Mouse (Mus musculus): ENCODE measurements around the gene Erlec1. TPM values are rescaled to one million over a fixed set of nuclear protein-coding genes. Genes with fewer than 3 reads are reported as not detected.
A peak's percentile ranks its signal among the peaks of the same experiment; 100 is the strongest.

The Erlec1 gene
- 14.9 and 24.8 TPM in 2 replicates for polyA plus RNA-seq (2011; ENCODE audit: insufficient read depth, insufficient read length, low replicate concordance, missing spikeins)

DNA sequence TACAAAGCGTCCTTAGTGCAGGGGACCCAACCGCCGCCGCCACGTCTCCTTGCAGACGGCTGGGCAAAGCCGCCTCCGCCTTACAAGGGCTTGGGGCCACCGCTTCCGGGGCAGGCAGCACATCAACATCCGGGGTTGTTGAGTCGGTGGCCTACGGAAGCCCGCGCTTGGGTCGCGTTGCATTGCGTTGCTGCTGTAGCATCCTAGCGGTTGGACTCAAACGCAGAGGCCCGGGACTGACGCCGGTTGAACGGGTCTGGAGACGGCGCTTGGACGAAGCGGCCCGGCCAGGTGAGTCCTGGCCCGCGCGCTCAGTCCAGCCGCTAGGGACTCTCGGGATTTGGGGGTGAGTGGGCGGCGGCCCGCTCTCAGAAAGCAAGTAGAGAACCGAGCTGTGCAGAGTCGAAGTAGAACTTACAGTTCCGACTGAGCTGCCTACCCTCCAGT, at the start of gene Erlec1:
TSS of gene Erlec1 (minus strand) at position 57 of the 447 bp plus-strand sequence.
- peak within 1 kb of the TSS; percentile 77 for H3K4me3 ChIP-seq (replicated peaks; ENCODE audit: control insufficient read depth, low read depth, low read length)
- WGBS: under 1% methylated on average over 40 of the region's 40 CpGs
- H3K27ac ChIP-seq (ENCODE audit: control insufficient read depth, insufficient read depth, low read depth, low read length, poor library complexity): peak within 1 kb of the TSS; percentile 90
- no peak for TF ChIP-seq CTCF (IDR thresholded peaks at IDR 0.05; ENCODE audit: control insufficient read depth, insufficient read depth, low read length)
- TF ChIP-seq POLR2A (IDR thresholded peaks at IDR 0.05; ENCODE audit: borderline replicate concordance, control insufficient read depth, low read depth, low read length): peak; percentile 78; the same call in 1 of the 2 replicates
- H3K4me1 ChIP-seq (ENCODE audit: control insufficient read depth, insufficient read depth, low read length): no peaks in the 10 kb centered on the region

DNA sequence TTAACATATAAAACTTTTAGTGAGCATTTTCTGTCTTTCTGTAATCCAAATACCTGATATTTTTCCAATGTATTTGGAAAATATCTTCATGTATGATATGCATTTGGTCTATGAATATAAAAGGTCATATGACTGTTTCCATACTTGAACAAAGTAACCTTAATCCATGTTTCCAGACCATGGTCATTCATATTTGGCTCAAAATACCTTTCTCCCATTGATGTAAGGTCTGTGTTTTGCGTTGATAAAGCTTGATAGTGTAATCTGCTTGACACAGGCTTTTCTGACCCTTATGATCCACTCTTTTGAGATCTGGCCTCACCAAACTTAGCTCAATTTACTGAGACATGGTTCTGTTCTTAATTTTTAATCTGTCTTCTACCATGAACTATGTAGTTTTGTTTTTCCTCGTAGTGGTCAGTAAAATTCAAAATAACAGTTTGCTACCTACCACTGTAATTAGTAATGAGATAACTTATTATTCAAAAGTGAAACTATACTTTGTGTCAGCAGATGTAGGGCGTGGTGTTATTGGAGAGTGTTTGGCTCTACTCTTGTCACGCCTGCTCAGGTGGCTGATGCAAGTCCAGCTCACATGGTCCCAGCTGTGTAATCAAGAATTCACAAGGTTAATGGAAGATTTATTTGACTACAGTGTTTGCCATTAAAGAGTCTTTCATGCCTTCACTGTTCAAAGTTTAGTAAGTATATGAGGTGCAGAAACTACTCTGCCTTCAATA, 47.2 kb upstream of the Erlec1 start:
- Histone ChIP-seq H3K4me1 (ENCODE audit: control insufficient read depth, insufficient read depth, low read length) (peaks cover 1% of the 10 kb centered on the region; the same call in 1 of the 2 replicates), H3K27ac (ENCODE audit: control insufficient read depth, insufficient read depth, low read depth, low read length, poor library complexity) (no peak overlapping the region), H3K4me3 (replicated peaks; ENCODE audit: control insufficient read depth, low read depth, low read length) (no peak overlapping the region)
- TF ChIP-seq POLR2A (IDR thresholded peaks at IDR 0.05; ENCODE audit: borderline replicate concordance, control insufficient read depth, low read depth, low read length): no peak
- no peak for TF ChIP-seq CTCF (IDR thresholded peaks at IDR 0.05; ENCODE audit: control insufficient read depth, insufficient read depth, low read length)
- 69% methylated on average over 4 of the region's 4 CpGs for WGBS

DNA sequence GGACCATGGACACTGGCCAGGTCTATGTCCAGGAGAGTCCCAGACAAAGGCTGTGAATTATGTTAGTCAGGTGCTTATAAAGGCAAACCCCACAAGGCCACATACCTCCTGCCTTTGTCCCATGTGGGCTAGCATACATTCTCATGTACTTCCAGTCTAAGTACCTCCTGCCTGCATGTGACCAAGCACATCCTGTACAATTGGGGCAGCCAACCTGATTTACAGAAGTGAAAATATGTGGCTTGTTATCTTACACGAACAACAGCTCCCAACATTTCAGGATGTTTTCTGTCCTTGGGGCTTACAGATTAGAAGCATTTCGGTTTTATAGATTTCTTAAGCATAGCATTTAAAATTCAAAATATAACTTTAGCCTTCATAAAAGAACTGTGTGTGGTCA, 45.9 kb upstream of the Erlec1 start:
- peaks cover 1% of the 10 kb centered on the region; the same call in 1 of the 2 replicates for H3K4me1 ChIP-seq (ENCODE audit: control insufficient read depth, insufficient read depth, low read length)
- WGBS: 15% methylated on average over 2 of the region's 2 CpGs
- peak overlapping the region; percentile 46; the same call in 1 of the 2 replicates for H3K27ac ChIP-seq (ENCODE audit: control insufficient read depth, insufficient read depth, low read depth, low read length, poor library complexity)
- no peak for TF ChIP-seq CTCF (IDR thresholded peaks at IDR 0.05; ENCODE audit: control insufficient read depth, insufficient read depth, low read length)
- no peak for TF ChIP-seq POLR2A (IDR thresholded peaks at IDR 0.05; ENCODE audit: borderline replicate concordance, control insufficient read depth, low read depth, low read length)
- H3K4me3 ChIP-seq (replicated peaks; ENCODE audit: control insufficient read depth, low read depth, low read length): no peak overlapping the region

DNA sequence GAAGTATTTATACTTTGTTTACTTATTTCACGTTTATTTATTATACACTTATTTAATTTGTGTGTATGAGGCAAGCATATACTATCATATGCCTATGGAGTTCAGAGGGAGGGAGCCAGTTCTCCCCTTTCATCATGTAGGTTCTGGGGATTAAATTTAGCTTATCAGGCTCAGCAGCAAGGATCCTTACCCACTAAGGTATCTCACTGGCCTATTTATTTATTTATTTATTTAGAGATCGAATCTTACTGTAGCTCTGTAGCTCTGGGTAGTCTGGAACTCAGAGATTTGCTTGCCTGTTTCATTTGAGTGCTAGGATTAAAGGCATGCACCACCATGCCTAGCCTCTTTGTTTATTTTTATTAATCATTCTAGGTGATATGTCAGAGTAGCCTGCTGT, 44.6 kb upstream of the Erlec1 start:
- Histone ChIP-seq H3K4me1 (ENCODE audit: control insufficient read depth, insufficient read depth, low read length) (peaks cover 1% of the 10 kb centered on the region; the same call in 1 of the 2 replicates), H3K4me3 (replicated peaks; ENCODE audit: control insufficient read depth, low read depth, low read length) (no peak overlapping the region), H3K27ac (ENCODE audit: control insufficient read depth, insufficient read depth, low read depth, low read length, poor library complexity) (no peak overlapping the region)
- 77% methylated on average over 2 of the region's 2 CpGs for WGBS
- no peak for TF ChIP-seq CTCF (IDR thresholded peaks at IDR 0.05; ENCODE audit: control insufficient read depth, insufficient read depth, low read length)
- no peak for TF ChIP-seq POLR2A (IDR thresholded peaks at IDR 0.05; ENCODE audit: borderline replicate concordance, control insufficient read depth, low read depth, low read length)

DNA sequence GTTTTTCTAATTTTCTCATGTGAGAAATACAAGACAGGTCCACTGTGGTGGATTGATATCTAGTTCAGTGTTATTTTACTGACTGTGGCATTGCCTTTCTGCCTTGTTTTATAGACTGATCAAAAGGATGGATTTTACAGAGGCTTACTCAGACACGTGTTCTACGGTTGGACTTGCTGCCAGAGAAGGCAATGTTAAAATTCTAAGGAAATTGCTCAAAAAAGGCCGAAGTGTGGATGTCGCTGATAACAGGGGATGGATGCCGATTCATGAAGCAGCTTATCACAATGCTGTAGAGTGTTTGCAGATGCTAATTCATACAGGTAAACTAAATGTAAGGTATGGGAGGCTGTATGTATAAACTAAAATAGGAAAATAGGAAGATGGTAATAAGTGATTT, 44.1 kb upstream of the Erlec1 start:
- Histone ChIP-seq H3K4me3 (replicated peaks; ENCODE audit: control insufficient read depth, low read depth, low read length) (no peak overlapping the region), H3K4me1 (ENCODE audit: control insufficient read depth, insufficient read depth, low read length) (peaks cover 1% of the 10 kb centered on the region; the same call in 1 of the 2 replicates), H3K27ac (ENCODE audit: control insufficient read depth, insufficient read depth, low read depth, low read length, poor library complexity) (no peak overlapping the region)
- 69% methylated on average over 5 of the region's 5 CpGs for WGBS
- TF ChIP-seq CTCF (IDR thresholded peaks at IDR 0.05; ENCODE audit: control insufficient read depth, insufficient read depth, low read length): no peak
- no peak for TF ChIP-seq POLR2A (IDR thresholded peaks at IDR 0.05; ENCODE audit: borderline replicate concordance, control insufficient read depth, low read depth, low read length)

DNA sequence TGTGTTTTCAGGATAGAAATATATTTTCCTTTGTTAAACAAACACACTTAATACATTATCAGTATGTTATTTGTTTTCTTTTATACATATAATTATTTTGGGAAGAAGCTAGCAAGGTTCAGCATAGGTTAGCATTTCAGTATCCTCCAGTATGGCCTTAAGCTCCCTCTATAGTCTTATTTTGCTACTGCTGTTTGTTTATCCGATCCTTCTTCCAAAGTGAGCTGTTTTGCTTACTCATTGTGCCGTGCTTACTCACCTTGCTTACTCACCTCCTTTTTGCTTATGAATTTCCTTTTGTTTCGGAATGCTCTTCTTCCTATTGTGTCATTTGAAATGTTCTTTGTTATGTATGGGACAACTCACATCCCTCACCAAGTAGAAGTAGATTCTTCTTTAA, 42.5 kb upstream of the Erlec1 start:
- Histone ChIP-seq H3K4me3 (replicated peaks; ENCODE audit: control insufficient read depth, low read depth, low read length) (no peak overlapping the region), H3K4me1 (ENCODE audit: control insufficient read depth, insufficient read depth, low read length) (peaks cover 1% of the 10 kb centered on the region; the same call in 1 of the 2 replicates), H3K27ac (ENCODE audit: control insufficient read depth, insufficient read depth, low read depth, low read length, poor library complexity) (no peak overlapping the region)
- TF ChIP-seq CTCF (IDR thresholded peaks at IDR 0.05; ENCODE audit: control insufficient read depth, insufficient read depth, low read length) (no peak), POLR2A (IDR thresholded peaks at IDR 0.05; ENCODE audit: borderline replicate concordance, control insufficient read depth, low read depth, low read length) (no peak)
- WGBS: 69% methylated on average over 3 of the region's 3 CpGs

DNA sequence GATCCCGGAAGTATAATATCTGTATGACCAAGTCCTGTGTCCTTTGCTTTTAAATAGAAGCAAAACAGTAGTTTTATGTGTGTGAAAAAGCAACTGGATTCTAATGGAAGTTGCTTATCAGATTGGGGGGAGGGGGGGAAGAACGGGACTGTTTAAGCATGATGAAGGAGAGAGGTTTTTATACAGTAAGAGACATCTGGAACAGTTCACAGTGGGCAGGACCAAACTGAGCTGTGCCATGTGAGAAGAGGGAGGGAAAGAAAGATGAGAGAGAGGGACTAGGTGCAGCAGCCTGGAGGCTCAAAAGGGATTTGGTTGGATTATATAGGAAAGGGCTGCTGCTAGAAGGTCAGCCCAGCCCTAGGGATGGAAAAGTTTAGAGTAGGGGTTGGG, 32.5 kb upstream of the Erlec1 start:
- Histone ChIP-seq H3K4me3 (replicated peaks; ENCODE audit: control insufficient read depth, low read depth, low read length) (peak overlapping the region; percentile 58), H3K4me1 (ENCODE audit: control insufficient read depth, insufficient read depth, low read length) (no peaks in the 10 kb centered on the region; the same call in 1 of the 2 replicates), H3K27ac (ENCODE audit: control insufficient read depth, insufficient read depth, low read depth, low read length, poor library complexity) (peak overlapping the region; percentile 74)
- TF ChIP-seq POLR2A (IDR thresholded peaks at IDR 0.05; ENCODE audit: borderline replicate concordance, control insufficient read depth, low read depth, low read length) (no peak), CTCF (IDR thresholded peaks at IDR 0.05; ENCODE audit: control insufficient read depth, insufficient read depth, low read length) (no peak)
- 0% methylated on average over 2 of the region's 2 CpGs for WGBS

DNA sequence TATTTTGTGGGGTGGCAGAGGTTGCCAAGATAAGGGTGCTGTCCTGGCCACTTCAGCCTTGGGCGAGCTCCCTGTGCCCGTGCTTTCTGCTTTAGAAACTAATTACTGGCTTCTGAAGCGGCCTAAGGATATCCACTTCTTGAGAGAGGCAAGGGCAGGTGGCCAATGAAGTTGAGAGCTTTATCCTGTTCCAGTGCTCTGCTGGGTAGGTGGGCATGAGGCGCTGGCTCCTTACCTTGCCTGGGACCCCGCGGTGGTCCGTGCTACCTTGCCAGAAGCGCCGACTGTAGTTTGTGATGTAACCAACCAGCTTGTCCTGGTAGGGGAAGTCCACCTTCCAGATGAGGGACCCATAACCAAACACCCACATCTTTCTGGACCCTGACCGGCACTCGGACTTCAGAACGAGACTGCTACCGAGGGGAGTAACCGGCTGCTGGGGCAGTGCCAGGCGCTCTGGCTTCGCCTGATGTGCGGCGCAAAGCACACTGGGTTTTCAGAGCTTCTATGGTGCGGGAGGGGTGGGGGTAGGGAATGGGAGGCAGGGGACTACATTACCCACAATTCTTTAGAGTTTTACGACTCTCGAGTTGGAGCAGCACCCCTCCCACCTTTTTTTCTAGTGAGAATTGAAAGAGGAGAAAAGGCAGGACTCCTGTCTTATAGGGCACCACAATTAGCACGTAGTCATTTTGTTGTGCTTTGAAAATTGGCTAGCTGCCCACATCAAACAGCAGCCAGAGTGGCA, 31.9 kb upstream of the Erlec1 start, which contains the start of gene Chac2:
TSS of gene Chac2 (minus strand) at position 474 of the 748 bp plus-strand sequence.
- WGBS: 2% methylated on average over 22 of the region's 22 CpGs
- H3K27ac ChIP-seq (ENCODE audit: control insufficient read depth, insufficient read depth, low read depth, low read length, poor library complexity): peak within 1 kb of the TSS; percentile 85
- H3K4me3 ChIP-seq (replicated peaks; ENCODE audit: control insufficient read depth, low read depth, low read length): peak within 1 kb of the TSS; percentile 77
- TF ChIP-seq POLR2A (IDR thresholded peaks at IDR 0.05; ENCODE audit: borderline replicate concordance, control insufficient read depth, low read depth, low read length) (peak; percentile 81; the same call in 1 of the 2 replicates), CTCF (IDR thresholded peaks at IDR 0.05; ENCODE audit: control insufficient read depth, insufficient read depth, low read length) (no peak)
- no peaks in the 10 kb centered on the region; the same call in 1 of the 2 replicates for H3K4me1 ChIP-seq (ENCODE audit: control insufficient read depth, insufficient read depth, low read length)
